Mouse (Mus musculus) lung, postnatal 14 days (tissue): ENCODE data around the gene L1td1.
"Not testable (repeated sequence)": the region's sequence is repeated elsewhere in the genome, so short reads cannot be mapped to it uniquely, and the experiment has no call there.

ENCODE experiments used
- DNase-seq: peaks from one replicate; pipeline ENCODE4 v3.0.0; 2021

The L1td1 gene

GRCm38 (mm10) chr4:98726590-98727237 lies at the start of gene L1td1:
Gene L1td1, plus strand, starts transcription at chr4:98726734.
- no peak for DNase-seq

- no peak for DNase-seq
Measured at GRCm38 (mm10) chr4:98677506-98677905, 49.0 kb upstream of the L1td1 start.

- DNase-seq = no peak
Measured at GRCm38 (mm10) chr4:98686678-98687267, 39.8 kb upstream of the L1td1 start.

- no peak for DNase-seq
Measured at GRCm38 (mm10) chr4:98688116-98688515, 38.4 kb upstream of the L1td1 start.

GRCm38 (mm10) chr4:98688520-98688919 lies 38.0 kb upstream of the L1td1 start:
- no peak for DNase-seq

- no peak for DNase-seq
Measured at GRCm38 (mm10) chr4:98689988-98690387, 36.5 kb upstream of the L1td1 start.

- no peak for DNase-seq
Measured at GRCm38 (mm10) chr4:98693465-98694185, 32.9 kb upstream of the L1td1 start.

GRCm38 (mm10) chr4:98697932-98698331 lies 28.6 kb upstream of the L1td1 start:
- no peak for DNase-seq

- no peak for DNase-seq
Measured at GRCm38 (mm10) chr4:98698921-98699320, 27.6 kb upstream of the L1td1 start.

- DNase-seq = no peak
Measured at GRCm38 (mm10) chr4:98700156-98700555, 26.4 kb upstream of the L1td1 start.

GRCm38 (mm10) chr4:98702201-98702894 lies 24.2 kb upstream of the L1td1 start:
- peak; percentile 81 for DNase-seq

- no peak for DNase-seq
Measured at GRCm38 (mm10) chr4:98710891-98711290, 15.6 kb upstream of the L1td1 start.

GRCm38 (mm10) chr4:98717735-98718546 lies 8.6 kb upstream of the L1td1 start:
- DNase-seq = no peak

GRCm38 (mm10) chr4:98718547-98718917 lies 8.0 kb upstream of the L1td1 start:
- DNase-seq = no peak

GRCm38 (mm10) chr4:98722454-98722853 lies 4.1 kb upstream of the L1td1 start:
- peak; percentile 68 for DNase-seq

GRCm38 (mm10) chr4:98724682-98725081 lies 1.9 kb upstream of the L1td1 start:
- DNase-seq = not testable (repeated sequence)

GRCm38 (mm10) chr4:98725439-98725838 lies 1.1 kb upstream of the L1td1 start:
- no peak for DNase-seq

- no peak for DNase-seq
Measured at GRCm38 (mm10) chr4:98727295-98727958, 893 bp downstream of the L1td1 start.

- DNase-seq = no peak
Measured at GRCm38 (mm10) chr4:98727959-98728347, 1.4 kb downstream of the L1td1 start.

GRCm38 (mm10) chr4:98728716-98729115 lies 2.2 kb downstream of the L1td1 start:
- no peak for DNase-seq

GRCm38 (mm10) chr4:98733660-98734059 lies 7.1 kb downstream of the L1td1 start:
- DNase-seq = no peak

- DNase-seq = peak; percentile 22
Measured at GRCm38 (mm10) chr4:98739753-98740152, 13.2 kb downstream of the L1td1 start.
